Mouse (Mus musculus) limb, embryonic 15.5 days (tissue): Measurements from ENCODE around the gene Lrrtm3. TPM values are rescaled to one million over a fixed set of nuclear protein-coding genes. Genes with fewer than 3 reads are reported as not detected.

Source experiments
- ATAC-seq: fragments of 200-750 bp; cut with Nextera tagmentation; 2 replicates; pipeline ENCODE4 v1.8.0; 2017; ENCODE audit warnings: low read depth, moderate TSS enrichment; ENCODE audit not compliant: insufficient number of reproducible peaks, low FRiP score, low TSS enrichment
- H3K27ac ChIP-seq: fragments of 300-500 bp; sonication (generic); 2 replicates; pipeline ENCODE4 v1.5.1; 2015; ENCODE audit warnings: moderate library complexity, mild to moderate bottlenecking, inconsistent platforms
- H3K27me3 ChIP-seq: fragments of 300-500 bp; sonication (generic); 2 replicates; pipeline ENCODE4 v1.6.1; 2015; ENCODE audit warnings: inconsistent platforms
- H3K36me3 ChIP-seq: fragments of 300-500 bp; sonication (generic); 2 replicates; pipeline ENCODE4 v1.6.1; 2015; ENCODE audit warnings: inconsistent platforms
- H3K4me1 ChIP-seq: fragments of 300-500 bp; sonication (generic); 2 replicates; pipeline ENCODE4 v1.6.1; 2015; ENCODE audit warnings: inconsistent platforms
- H3K4me2 ChIP-seq: fragments of 300-500 bp; sonication (generic); 2 replicates; pipeline ENCODE4 v1.6.1; 2015; ENCODE audit warnings: mild to moderate bottlenecking, inconsistent platforms
- H3K4me3 ChIP-seq: fragments of 300-500 bp; sonication (generic); 2 replicates; pipeline ENCODE4 v1.5.1; 2015; ENCODE audit warnings: mild to moderate bottlenecking, inconsistent platforms
- H3K9ac ChIP-seq: fragments of 300-500 bp; sonication (generic); 2 replicates; pipeline ENCODE4 v1.6.1; 2015; ENCODE audit warnings: inconsistent platforms
- H3K9me3 ChIP-seq: fragments of 300-500 bp; sonication (generic); 2 replicates; pipeline ENCODE4 v1.6.1; 2016; ENCODE audit warnings: inconsistent platforms
- WGBS: fragments of 180-500 bp; shearing (Covaris S2); methylation state at CpG from one replicate; pipeline ENCODE4 v1.1.7; 2015; 5-methylcytosine and 5-hydroxymethylcytosine counted together
- polyA plus RNA-seq: library from polyadenylated mRNA; unstranded; fragments of >200 nt; fragmentation: Nextera tagmentation; extraction: Ambion mirVana; gene quantifications from 2 replicates; pipeline ENCODE4 v1.2.1, GENCODE M21; 2015

Gene Lrrtm3
- polyA plus RNA-seq, 1 experiment from 2014 or later: 3.2 TPM

DNA sequence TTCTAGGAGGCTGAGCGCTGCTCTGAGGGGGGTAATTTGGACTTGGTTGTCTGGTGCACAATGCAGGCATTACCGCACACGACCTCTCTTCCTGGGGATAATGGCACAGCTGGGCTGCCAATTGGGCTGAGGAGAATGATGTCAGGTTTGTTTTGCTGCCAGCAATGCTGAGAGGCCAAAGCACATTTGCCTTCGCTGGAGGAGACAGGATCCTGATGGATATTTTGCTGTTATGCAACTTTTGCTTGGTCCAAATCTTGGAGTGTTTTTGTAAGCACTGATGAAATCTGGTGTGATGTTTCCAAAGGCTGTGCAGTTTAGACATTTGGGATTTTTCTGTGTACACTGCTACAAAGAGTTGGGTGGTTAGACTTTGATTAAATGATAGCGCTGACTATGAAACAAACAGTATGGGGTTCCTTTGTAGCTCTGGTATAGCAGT is 209.6 kb downstream of the Lrrtm3 start:
- no peak overlapping the region for H3K27ac ChIP-seq
- no peak overlapping the region for H3K4me3 ChIP-seq
- no peaks in the 10 kb centered on the region for H3K4me1 ChIP-seq
- H3K36me3 ChIP-seq: no peaks in the 10 kb centered on the region
- 66% methylated on average over 5 of the region's 5 CpGs for WGBS
- no peaks in the 10 kb centered on the region for H3K27me3 ChIP-seq
- no peak overlapping the region for H3K9ac ChIP-seq
- no peak for ATAC-seq
- no peaks in the 10 kb centered on the region for H3K9me3 ChIP-seq
- H3K4me2 ChIP-seq: no peak overlapping the region

Other genes with a start within 250 kb of the Lrrtm3 start
- gene Gm10118, start 162.8 kb downstream of the Lrrtm3 start, polyA plus RNA-seq: 0.09 and 0.14 TPM in 2 replicates